In genomic region chr5:146812866-146813265, GRCm38 (mm10) we compare ENCODE assay signal across 25 mouse cellular contexts. TPM values are rescaled to one million over a fixed set of nuclear protein-coding genes. Genes with fewer than 3 reads are reported as not detected.
"Had no signal": no experiment of that assay in that cellular context is flagged by ENCODE, and none has a peak within 500 bp of the region (broad histone marks: within the 10 kb centered on the region; RNA-seq: fewer than 3 reads in every experiment).

No protein-coding gene starts in this region.

- ATAC-seq: liver, embryonic 12.5 days; liver, postnatal 0 days; lung, postnatal 0 days; midbrain, embryonic 13.5 days; midbrain, embryonic 15.5 days; midbrain, embryonic 16.5 days had no signal

- H3K27me3 ChIP-seq: limb, embryonic 12.5 days; limb, embryonic 13.5 days; limb, embryonic 15.5 days; liver, embryonic 13.5 days; liver, embryonic 15.5 days; lung, embryonic 15.5 days; midbrain, embryonic 12.5 days; midbrain, embryonic 13.5 days; midbrain, embryonic 15.5 days; neural tube, embryonic 12.5 days had no signal

- DNase-seq: left cerebral cortex, postnatal 4 days; liver; liver, embryonic 13.5 days; liver, postnatal 0 days; lung, adult 18-20 months; lung, adult 2 months; lung, embryonic 14.5 days; lung, postnatal 10 days; lung, postnatal 14 days; lung, postnatal 36 days; lung, postnatal 4 days; midbrain, embryonic 14.5 days had no signal

RNA-seq across cellular contexts. Expression of gene Rasl11a, which starts 32.0 kb away (rescaled TPM):
- polyA plus RNA-seq: macrophage had no signal
